In the genomic region with DNA sequence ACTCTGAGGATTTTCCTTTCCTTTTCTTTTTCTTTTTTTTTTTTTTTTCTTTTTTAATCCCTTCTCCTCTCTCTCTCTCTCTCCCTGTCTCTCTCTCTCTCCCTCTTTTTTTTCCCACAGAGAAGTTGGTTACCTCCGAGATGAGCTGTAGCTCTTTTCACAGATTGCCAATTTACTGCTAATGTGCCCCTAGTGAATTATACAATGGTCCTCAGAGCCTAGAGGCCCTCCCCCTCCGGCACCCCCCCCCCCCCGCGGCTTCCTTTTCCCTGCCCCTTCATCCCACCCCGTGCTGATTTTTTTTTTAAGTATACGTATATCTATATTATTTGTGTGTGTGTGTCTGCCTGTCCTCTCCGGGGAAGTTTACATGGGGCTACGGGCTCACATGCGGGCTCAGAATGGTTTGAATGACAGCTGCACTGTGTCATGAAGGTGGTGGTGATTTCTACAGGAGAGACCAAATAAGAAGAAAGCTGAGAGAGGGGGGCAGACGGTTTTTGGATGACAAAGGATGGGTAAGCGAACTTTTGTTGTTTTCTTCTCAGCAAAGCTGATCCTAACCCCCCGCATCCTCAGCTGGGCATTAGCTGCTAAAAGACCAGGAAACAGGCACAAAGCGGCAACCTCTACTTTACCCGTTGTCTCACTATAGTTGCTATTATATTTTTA, we compare ENCODE assay signal across 9 mouse cellular contexts. TPM values are rescaled to one million over a fixed set of nuclear protein-coding genes. Genes with fewer than 3 reads are reported as not detected.
DNase-seq lines count a peak whose midpoint lies in the region; ATAC-seq and TF ChIP-seq lines count a peak whose summit lies in the region.
"Had no signal": no experiment of that assay in that cellular context is flagged by ENCODE, and none has a peak within 500 bp of the region (broad histone marks: within the 10 kb centered on the region; RNA-seq: fewer than 3 reads in every experiment).

No protein-coding gene starts in this region.

- no peak for TF ChIP-seq EP300 in stomach, postnatal 0 days (optimal IDR thresholded peaks at IDR 0.05)

- H3K9ac ChIP-seq in liver, embryonic 13.5 days = no peak overlapping the region
- no peak overlapping the region for H3K9ac ChIP-seq in stomach, postnatal 0 days (ENCODE audit: low read length)

- DNase-seq in heart, embryonic 10.5 days (ENCODE audit: low spot score) = no peak
- no peak for DNase-seq in heart, postnatal 36 days
- DNase-seq in right cerebral cortex, adult 2 months (ENCODE audit: low spot score in 2 of 2) = peak; percentile 34 to 41
- no peak for DNase-seq in right cerebral cortex, postnatal 36 days (ENCODE audit: low spot score in 2 of 2)
- DNase-seq in liver, embryonic 13.5 days = no peak
- DNase-seq in stomach, postnatal 0 days (ENCODE audit: low spot score) = no peak
- DNase-seq in cerebellum, adult 11 months = no peak

- peak overlapping the region; percentile 58 for H3K4me3 ChIP-seq in heart, embryonic 10.5 days
- H3K4me3 ChIP-seq in liver, embryonic 13.5 days (replicated peaks) = no peak overlapping the region
- H3K4me3 ChIP-seq in stomach, postnatal 0 days (ENCODE audit: low read depth, low read length) = peak overlapping the region; percentile 35

- H3K36me3 ChIP-seq in heart, embryonic 10.5 days = no peaks in the 10 kb centered on the region
- H3K36me3 ChIP-seq in liver, embryonic 13.5 days = no peaks in the 10 kb centered on the region
- no peaks in the 10 kb centered on the region for H3K36me3 ChIP-seq in stomach, postnatal 0 days (ENCODE audit: control insufficient read depth, insufficient read depth, low read length)

- TF ChIP-seq CTCF in stomach, postnatal 0 days (IDR thresholded peaks at IDR 0.05; ENCODE audit: low read depth) = no peak

- H3K9me3 ChIP-seq in heart, embryonic 10.5 days = no peaks in the 10 kb centered on the region
- H3K9me3 ChIP-seq in liver, embryonic 13.5 days (replicated peaks) = no peaks in the 10 kb centered on the region
- no peaks in the 10 kb centered on the region for H3K9me3 ChIP-seq in stomach, postnatal 0 days (ENCODE audit: control insufficient read depth, low read length)

- no peak overlapping the region for H3K27ac ChIP-seq in heart, embryonic 10.5 days
- H3K27ac ChIP-seq in liver, embryonic 13.5 days = no peak overlapping the region
- H3K27ac ChIP-seq in stomach, postnatal 0 days (replicated peaks) = no peak overlapping the region

- no peaks in the 10 kb centered on the region for H3K27me3 ChIP-seq in heart, embryonic 10.5 days (ENCODE audit: insufficient read depth, poor library complexity, severe bottlenecking)
- no peaks in the 10 kb centered on the region for H3K27me3 ChIP-seq in liver, embryonic 13.5 days
- H3K27me3 ChIP-seq in stomach, postnatal 0 days (ENCODE audit: control insufficient read depth, insufficient read depth, low read length) = no peaks in the 10 kb centered on the region

- 5% methylated on average over 14 of the region's 14 CpGs for WGBS in heart, embryonic 10.5 days
- 6% methylated on average over 14 of the region's 14 CpGs for WGBS in liver, embryonic 13.5 days (ENCODE audit: insufficient replicate concordance)
- 5% methylated on average over 13 of the region's 14 CpGs for WGBS in stomach, postnatal 0 days

- no peak for ATAC-seq in liver, embryonic 13.5 days (ENCODE audit: low read depth)
- no peak for ATAC-seq in stomach, postnatal 0 days (ENCODE audit: low FRiP score, low TSS enrichment)
- ATAC-seq in megakaryocyte, adult 5-6 weeks (ENCODE audit: poor library complexity, severe bottlenecking) = no peak

- intact Hi-C loops in heart, postnatal 36 days (cut with DNase I) = no loop called here

- H3K4me2 ChIP-seq in liver, embryonic 13.5 days = peak overlapping the region; percentile 19; the same call in 1 of the 2 replicates
- peak overlapping the region; percentile 56 for H3K4me2 ChIP-seq in stomach, postnatal 0 days (replicated peaks; ENCODE audit: low read depth)

- H3K4me1 ChIP-seq in heart, embryonic 10.5 days = no peaks in the 10 kb centered on the region
- H3K4me1 ChIP-seq in liver, embryonic 13.5 days (replicated peaks) = no peaks in the 10 kb centered on the region
- no peaks in the 10 kb centered on the region for H3K4me1 ChIP-seq in stomach, postnatal 0 days (replicated peaks; ENCODE audit: control insufficient read depth, insufficient read depth)

RNA-seq across cellular contexts. Expression of gene Lrrtm4, which starts 0.6 kb away (rescaled TPM):
- polyA plus RNA-seq in heart, embryonic 10.5 days (2016; fragmentation: Nextera tagmentation; extraction: Ambion mirVana) = 1.0 and 2.1 TPM in 2 replicates
- total RNA-seq in heart, postnatal 36 days (2021) = not detected
- polyA plus RNA-seq in liver, embryonic 13.5 days (2015; fragmentation: Nextera tagmentation; extraction: Ambion mirVana) = 0.02 TPM in 1 of 2 replicates, not detected in the other
- 0.67 and 0.83 TPM in 2 replicates for polyA plus RNA-seq in stomach, postnatal 0 days (2015; fragmentation: Nextera tagmentation; extraction: Ambion mirVana)
- total RNA-seq in megakaryocyte, adult 5-6 weeks (2015) = not detected in 2 replicates
- total RNA-seq in megakaryocyte, adult 5-6 weeks (2017) = not detected in 2 replicates
- polyA plus RNA-seq: small intestine, adult 2 months had no signal

Comparison
In these comparisons a context has a peak if more than half of its experiments do, and no peak if none do; other contexts are left out.
1. DNase-seq: peak in right cerebral cortex, adult 2 months (2 of 2); none in heart, embryonic 10.5 days (single experiment), heart, postnatal 36 days (0 of 2), right cerebral cortex, postnatal 36 days (0 of 2), liver, embryonic 13.5 days (single experiment), stomach, postnatal 0 days (single experiment) and cerebellum, adult 11 months (single experiment).